Mouse (Mus musculus) limb, embryonic 14.5 days (tissue): ENCODE measurements around the gene Fam114a2. TPM values are rescaled to one million over a fixed set of nuclear protein-coding genes. Genes with fewer than 3 reads are reported as not detected.

Experiments
- ATAC-seq: fragments of 200-750 bp; cut with Nextera tagmentation; 2 replicates; pipeline ENCODE4 v1.8.0; 2017; ENCODE audit warnings: low read depth, moderate number of reproducible peaks, moderate TSS enrichment; ENCODE audit not compliant: low FRiP score
- DNase-seq: peaks from one replicate; pipeline ENCODE4 v3.0.0-alpha.2; 2015; ENCODE audit warnings: low spot score
- H3K27ac ChIP-seq: fragments of 300-500 bp; sonication (generic); replicated peaks from 2 replicates; pipeline ENCODE4 v1.5.1; 2014; ENCODE audit warnings: low read depth, mild to moderate bottlenecking, low read length, moderate library complexity, mixed read lengths
- H3K27me3 ChIP-seq: fragments of 300-500 bp; sonication (generic); 2 replicates; pipeline ENCODE4 v1.6.1; 2014; ENCODE audit warnings: low read length, mixed read lengths; ENCODE audit not compliant: control insufficient read depth, insufficient read depth
- H3K36me3 ChIP-seq: fragments of 300-500 bp; sonication (generic); 2 replicates; pipeline ENCODE4 v1.6.1; 2014; ENCODE audit warnings: mild to moderate bottlenecking, low read length, moderate library complexity, mixed read lengths; ENCODE audit not compliant: control insufficient read depth, insufficient read depth
- H3K4me1 ChIP-seq: fragments of 300-500 bp; sonication (generic); 2 replicates; pipeline ENCODE4 v1.6.1; 2014; ENCODE audit warnings: antibody characterized with exemption, low read length, mixed read lengths; ENCODE audit not compliant: control insufficient read depth, insufficient read depth
- H3K4me2 ChIP-seq: fragments of 300-500 bp; sonication (generic); replicated peaks from 2 replicates; pipeline ENCODE4 v1.6.1; 2014; ENCODE audit warnings: low read depth, mild to moderate bottlenecking, low read length, moderate library complexity; ENCODE audit not compliant: severe bottlenecking
- H3K4me3 ChIP-seq: fragments of 300-500 bp; sonication (generic); replicated peaks from 2 replicates; pipeline ENCODE4 v1.5.1; 2014; ENCODE audit warnings: low read length
- H3K9ac ChIP-seq: fragments of 300-500 bp; sonication (generic); 2 replicates; pipeline ENCODE4 v1.6.1; 2014; ENCODE audit warnings: mild to moderate bottlenecking, low read depth, low read length, moderate library complexity; ENCODE audit not compliant: severe bottlenecking
- H3K9me3 ChIP-seq: fragments of 300-500 bp; sonication (generic); 2 replicates; pipeline ENCODE4 v1.6.1; 2016; ENCODE audit warnings: low read length; ENCODE audit not compliant: control insufficient read depth
- POLR2A ChIP-seq: fragments of 200-500 bp; IDR thresholded peaks from 2 replicates; pipeline ENCODE4 v1.8.0; 2012; ENCODE audit warnings: inconsistent platforms, mild to moderate bottlenecking, moderate library complexity, borderline replicate concordance; ENCODE audit not compliant: insufficient read depth, insufficient read length; ENCODE audit errors: extremely low read depth
- WGBS: fragments of 180-500 bp; shearing (Covaris S2); extraction: QIAGEN DNeasy Blood & Tissue Kit; methylation state at CpG from one replicate; pipeline ENCODE4 v1.1.7; 2014; 5-methylcytosine and 5-hydroxymethylcytosine counted together
- polyA plus RNA-seq, 2 experiments: library from polyadenylated mRNA; depleted of rRNA in 1 of 2; stranded (reverse) in 1 of 2; unstranded in 1 of 2; fragments of >200 nt; fragmentation: Nextera tagmentation in 1 of 2; extraction: Ambion mirVana in 1 of 2; gene quantifications; 2 replicates each; pipeline versions ENCODE4 v1.2.1 to v1.2.3; 2012 to 2014

Gene Fam114a2
- polyA plus RNA-seq, 2 experiments = 50.7 to 57.3 TPM

GRCm38 (mm10) chr11:57551016-57551415 is 32.6 kb upstream of the Fam114a2 start:
- Histone ChIP-seq H3K36me3 (no peaks in the 10 kb centered on the region), H3K27me3 (no peaks in the 10 kb centered on the region), H3K27ac (no peak overlapping the region), H3K4me1 (peaks cover 9% of the 10 kb centered on the region; the same call in 1 of the 2 replicates), H3K9me3 (no peaks in the 10 kb centered on the region), H3K4me2 (no peak overlapping the region), H3K9ac (no peak overlapping the region), H3K4me3 (no peak overlapping the region)
- no peak for ATAC-seq
- 89% methylated on average over 8 of the region's 8 CpGs for WGBS
- no peak for DNase-seq
- TF ChIP-seq POLR2A = no peak

GRCm38 (mm10) chr11:57550230-57550629 is 31.8 kb upstream of the Fam114a2 start:
- H3K9ac ChIP-seq = no peak overlapping the region
- no peaks in the 10 kb centered on the region for H3K9me3 ChIP-seq
- WGBS = 89% methylated on average over 2 of the region's 2 CpGs
- H3K27ac ChIP-seq = no peak overlapping the region
- no peak for TF ChIP-seq POLR2A
- no peaks in the 10 kb centered on the region for H3K27me3 ChIP-seq
- H3K36me3 ChIP-seq = no peaks in the 10 kb centered on the region
- DNase-seq (no peak), ATAC-seq (no peak)
- H3K4me1 ChIP-seq = peaks cover 9% of the 10 kb centered on the region; the same call in 1 of the 2 replicates
- no peak overlapping the region for H3K4me2 ChIP-seq
- H3K4me3 ChIP-seq = no peak overlapping the region

GRCm38 (mm10) chr11:57548618-57549550 is 30.5 kb upstream of the Fam114a2 start:
- no peak for TF ChIP-seq POLR2A
- Histone ChIP-seq H3K4me1 (peaks cover 9% of the 10 kb centered on the region; the same call in 1 of the 2 replicates), H3K9ac (no peak overlapping the region), H3K27me3 (no peaks in the 10 kb centered on the region), H3K27ac (no peak overlapping the region), H3K4me3 (peak overlapping the region; percentile 4; the same call in 1 of the 2 replicates), H3K36me3 (no peaks in the 10 kb centered on the region), H3K4me2 (peak overlapping the region; percentile 37), H3K9me3 (no peaks in the 10 kb centered on the region)
- 22% methylated on average over 18 of the region's 18 CpGs for WGBS
- peak; percentile 96 for DNase-seq
- ATAC-seq = peak; percentile 78

- Histone ChIP-seq H3K4me3 (no peak overlapping the region), H3K9me3 (no peaks in the 10 kb centered on the region), H3K4me1 (no peaks in the 10 kb centered on the region), H3K27me3 (no peaks in the 10 kb centered on the region), H3K4me2 (no peak overlapping the region), H3K27ac (no peak overlapping the region), H3K36me3 (no peaks in the 10 kb centered on the region), H3K9ac (no peak overlapping the region)
- no peak for ATAC-seq
- 84% methylated on average over 2 of the region's 2 CpGs for WGBS
- no peak for TF ChIP-seq POLR2A
- DNase-seq = no peak
These were observed 22.3 kb upstream of the Fam114a2 start for GRCm38 (mm10) chr11:57540681-57541080.

GRCm38 (mm10) chr11:57539841-57540418 is 21.5 kb upstream of the Fam114a2 start:
- DNase-seq (no peak), ATAC-seq (no peak)
- Histone ChIP-seq H3K4me1 (no peaks in the 10 kb centered on the region), H3K36me3 (no peaks in the 10 kb centered on the region), H3K4me2 (no peak overlapping the region), H3K9ac (no peak overlapping the region), H3K4me3 (no peak overlapping the region), H3K9me3 (no peaks in the 10 kb centered on the region), H3K27me3 (no peaks in the 10 kb centered on the region), H3K27ac (no peak overlapping the region)
- TF ChIP-seq POLR2A = no peak
- WGBS = 76% methylated on average over 5 of the region's 5 CpGs
